Mouse (Mus musculus) lung, postnatal 0 days (tissue): ENCODE data around the gene Smbd1. TPM values are rescaled to one million over a fixed set of nuclear protein-coding genes. Genes with fewer than 3 reads are reported as not detected.

Experiments
- ATAC-seq: fragments of 200-750 bp; cut with Nextera tagmentation; 2 replicates; pipeline ENCODE4 v1.8.0; 2017; ENCODE audit warnings: moderate library complexity
- DNase-seq: peaks from one replicate; pipeline ENCODE4 v3.0.0-alpha.2; 2016; ENCODE audit warnings: low spot score
- H3K27ac ChIP-seq: fragments of 300-500 bp; sonication (generic); 2 replicates; pipeline ENCODE4 v1.5.1; 2014; ENCODE audit warnings: antibody characterized with exemption, mild to moderate bottlenecking, low read length, mixed read lengths
- H3K27me3 ChIP-seq: fragments of 300-500 bp; sonication (generic); replicated peaks from 2 replicates; pipeline ENCODE4 v1.6.1; 2014; ENCODE audit warnings: low read length, mixed read lengths; ENCODE audit not compliant: insufficient read depth
- H3K36me3 ChIP-seq: fragments of 300-500 bp; sonication (generic); 2 replicates; pipeline ENCODE4 v1.6.1; 2014; ENCODE audit warnings: low read length, mixed read lengths; ENCODE audit not compliant: insufficient read depth
- H3K4me1 ChIP-seq: fragments of 300-500 bp; sonication (generic); 2 replicates; pipeline ENCODE4 v1.6.1; 2014; ENCODE audit warnings: antibody characterized with exemption, low read depth, low read length, mixed read lengths; ENCODE audit not compliant: insufficient read depth
- H3K4me2 ChIP-seq: fragments of 300-500 bp; sonication (generic); replicated peaks from 2 replicates; pipeline ENCODE4 v1.6.1; 2014; ENCODE audit warnings: low read depth, mild to moderate bottlenecking, low read length, moderate library complexity, mixed read lengths
- H3K4me3 ChIP-seq: fragments of 300-500 bp; sonication (generic); 2 replicates; pipeline ENCODE4 v1.5.1; 2014; ENCODE audit warnings: low read depth, low read length
- H3K9ac ChIP-seq: fragments of 300-500 bp; sonication (generic); replicated peaks from 2 replicates; pipeline ENCODE4 v1.6.1; 2014; ENCODE audit warnings: low read depth, mild to moderate bottlenecking
- H3K9me3 ChIP-seq: fragments of 300-500 bp; sonication (generic); 2 replicates; pipeline ENCODE4 v1.6.1; 2016; ENCODE audit warnings: low read length, mixed read lengths
- CTCF ChIP-seq: IDR thresholded peaks from 2 replicates; pipeline ENCODE4 v1.5.1; 2016; ENCODE audit warnings: antibody characterized with exemption, mild to moderate bottlenecking
- EP300 ChIP-seq: IDR thresholded peaks from 2 replicates; pipeline ENCODE4 v1.6.1; 2016; ENCODE audit warnings: antibody characterized with exemption, mild to moderate bottlenecking, control low read depth
- WGBS: fragments of 180-500 bp; shearing (Covaris S2); extraction: QIAGEN DNeasy Blood & Tissue Kit; methylation state at CpG from one replicate; pipeline ENCODE4 v1.1.7; 2014; 5-methylcytosine and 5-hydroxymethylcytosine counted together
- polyA plus RNA-seq: library from polyadenylated mRNA; unstranded; fragments of >200 nt; fragmentation: Nextera tagmentation; extraction: Ambion mirVana; gene quantifications from 2 replicates; pipeline ENCODE4 v1.2.1, GENCODE M21; 2015

Smbd1 gene
- polyA plus RNA-seq, 1 experiment from 2014 or later: 3.0 TPM

DNA sequence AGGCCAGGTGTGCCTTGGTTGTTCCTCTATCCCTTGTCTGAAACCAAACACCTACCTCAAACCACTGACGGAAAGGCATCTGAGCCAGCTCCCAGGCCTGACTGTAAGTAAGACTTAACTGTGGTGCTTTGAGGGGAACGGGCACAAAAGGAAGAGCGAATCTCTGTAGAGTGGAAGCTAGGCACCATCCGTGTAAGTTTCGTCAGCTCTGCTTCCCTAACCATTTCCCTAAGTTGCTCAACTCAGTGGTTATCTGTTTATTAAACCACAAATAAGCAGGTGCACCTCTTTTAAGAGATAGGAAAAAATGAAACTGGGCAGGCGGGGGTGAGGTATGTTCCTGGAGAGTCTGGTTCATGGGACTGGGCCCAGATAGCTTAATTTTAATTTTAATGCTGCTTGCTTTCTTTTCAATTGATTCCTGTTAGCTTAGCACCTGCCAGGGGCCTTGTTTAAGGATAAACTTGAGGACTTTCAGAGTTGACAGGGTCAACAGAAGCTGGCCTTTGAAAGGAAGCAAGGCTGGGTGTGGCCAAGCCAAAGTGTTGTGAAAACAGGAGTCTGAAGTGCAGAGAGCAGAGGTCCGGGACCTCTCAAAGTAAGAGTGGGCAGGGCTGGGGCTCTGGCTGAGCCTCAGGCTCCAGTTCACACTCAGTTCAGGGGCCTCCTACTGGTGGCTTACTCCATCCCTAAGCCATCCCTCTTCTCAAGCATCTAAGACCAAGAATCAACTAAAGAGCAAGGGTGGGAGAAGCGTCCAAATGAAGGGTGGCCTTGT is 2.7 kb downstream of the Smbd1 start:
- ATAC-seq (peak; percentile 88), DNase-seq (peak; percentile 92)
- TF ChIP-seq EP300: peak; percentile 44; the same call in 1 of the 2 replicates
- peak; percentile 50 for TF ChIP-seq CTCF

DNA sequence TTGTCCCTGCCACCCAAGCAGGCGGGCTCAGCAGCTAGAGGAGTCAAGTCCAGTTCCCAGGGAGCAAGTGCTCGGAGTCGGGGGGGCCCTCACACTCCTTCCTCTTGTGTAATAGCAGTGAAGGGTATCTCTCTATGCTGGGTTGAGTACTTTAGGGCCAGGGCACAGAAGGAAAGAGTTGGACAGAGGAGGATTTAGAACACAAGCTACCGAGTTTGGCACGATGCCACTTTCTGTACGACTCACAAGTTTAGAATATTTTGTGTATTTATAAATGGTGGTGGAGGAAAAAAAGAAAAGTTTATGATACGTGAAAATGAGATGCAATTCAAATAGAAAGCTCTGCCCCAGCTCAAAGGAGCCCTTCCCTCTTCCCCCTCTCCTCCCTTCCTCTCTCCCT is 5.1 kb downstream of the Smbd1 start:
- Histone ChIP-seq H3K27me3 (no peaks in the 10 kb centered on the region), H3K36me3 (no peaks in the 10 kb centered on the region), H3K27ac (no peak overlapping the region), H3K4me2 (no peak overlapping the region), H3K9ac (no peak overlapping the region), H3K4me1 (no peaks in the 10 kb centered on the region; the same call in 1 of the 2 replicates), H3K9me3 (no peaks in the 10 kb centered on the region), H3K4me3 (no peak overlapping the region)
- TF ChIP-seq CTCF: no peak
- TF ChIP-seq EP300: peak; percentile 40; the same call in 1 of the 2 replicates
- 39% methylated on average over 7 of the region's 7 CpGs for WGBS
- peak; percentile 69 for DNase-seq
- ATAC-seq: peak; percentile 43

More for the DNA sequence above, 2.7 kb downstream of the Smbd1 start:
- H3K27me3 ChIP-seq: no peaks in the 10 kb centered on the region
- H3K4me3 ChIP-seq: no peak overlapping the region
- H3K9me3 ChIP-seq: no peaks in the 10 kb centered on the region
- peak overlapping the region; percentile 45; the same call in 1 of the 2 replicates for H3K27ac ChIP-seq
- H3K9ac ChIP-seq: no peak overlapping the region
- H3K4me2 ChIP-seq: no peak overlapping the region
- no peaks in the 10 kb centered on the region; the same call in 1 of the 2 replicates for H3K4me1 ChIP-seq
- no peaks in the 10 kb centered on the region for H3K36me3 ChIP-seq
- 42% methylated on average over 8 of the region's 8 CpGs for WGBS

DNA sequence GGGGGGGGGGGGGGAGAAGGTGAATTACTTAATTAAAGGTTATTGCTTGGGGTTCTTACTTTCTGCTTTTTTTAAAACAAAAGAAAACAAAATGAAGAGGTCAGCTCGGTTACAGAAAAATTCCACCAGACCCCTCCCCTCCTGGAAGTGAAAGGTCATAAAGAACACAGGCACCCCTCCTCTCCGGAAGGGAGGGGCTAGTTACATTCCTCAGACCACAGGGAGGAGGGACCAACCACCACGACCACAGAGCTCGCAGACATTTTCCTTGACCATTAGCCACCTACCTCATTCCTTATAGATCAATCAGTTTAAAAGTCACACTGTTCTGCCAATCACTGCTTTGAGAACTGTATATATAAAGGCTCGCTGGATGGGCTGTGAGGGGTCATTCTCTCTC is 6.4 kb downstream of the Smbd1 start:
- Histone ChIP-seq H3K27me3 (no peaks in the 10 kb centered on the region), H3K4me1 (no peaks in the 10 kb centered on the region; the same call in 1 of the 2 replicates), H3K4me2 (no peak overlapping the region), H3K27ac (no peak overlapping the region; the same call in 1 of the 2 replicates), H3K36me3 (no peaks in the 10 kb centered on the region), H3K9ac (no peak overlapping the region), H3K4me3 (no peak overlapping the region), H3K9me3 (no peaks in the 10 kb centered on the region)
- 34% methylated on average over 5 of the region's 5 CpGs for WGBS
- DNase-seq: peak; percentile 36
- no peak for ATAC-seq
- TF ChIP-seq EP300: no peak
- TF ChIP-seq CTCF: no peak

DNA sequence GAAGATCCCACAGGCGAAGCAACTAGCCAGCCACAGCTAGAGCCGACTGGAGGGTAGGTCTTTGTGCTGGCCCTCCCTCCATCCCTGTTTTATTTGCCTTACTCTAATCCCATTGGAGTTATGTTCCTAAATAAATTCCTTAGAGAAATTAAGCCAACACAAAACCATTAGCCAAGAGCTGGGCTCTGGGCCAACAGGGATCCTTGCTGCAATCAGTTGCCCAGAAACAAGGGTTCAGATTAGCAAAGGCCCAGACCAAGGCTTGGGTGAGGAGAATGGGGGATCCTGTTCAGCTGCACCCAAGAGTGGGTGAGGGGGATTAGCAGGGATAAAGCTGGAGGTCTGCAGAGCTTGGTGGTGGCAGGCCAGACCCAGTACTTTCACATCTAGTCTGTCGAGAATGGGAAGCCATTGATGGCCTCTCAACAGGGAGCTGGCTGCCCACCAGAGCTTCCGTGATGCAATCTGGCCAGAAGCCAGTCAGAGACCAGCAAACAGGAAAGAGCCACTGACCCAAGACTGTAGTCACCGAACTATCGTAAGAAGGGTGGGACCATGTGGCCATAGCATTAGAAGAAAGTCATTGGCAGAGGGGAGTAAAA is 6.9 kb downstream of the Smbd1 start:
- peak overlapping the region; percentile 52 for H3K27ac ChIP-seq
- H3K4me3 ChIP-seq: no peak overlapping the region
- peak; percentile 65 for ATAC-seq
- H3K36me3 ChIP-seq: no peaks in the 10 kb centered on the region
- DNase-seq: peak; percentile 91
- no peaks in the 10 kb centered on the region; the same call in 1 of the 2 replicates for H3K4me1 ChIP-seq
- no peak overlapping the region for H3K9ac ChIP-seq
- no peaks in the 10 kb centered on the region for H3K27me3 ChIP-seq
- no peaks in the 10 kb centered on the region for H3K9me3 ChIP-seq
- TF ChIP-seq CTCF (no peak), EP300 (peak; percentile 63; the same call in 1 of the 2 replicates)
- H3K4me2 ChIP-seq: no peak overlapping the region
- 8% methylated on average over 6 of the region's 6 CpGs for WGBS

DNA sequence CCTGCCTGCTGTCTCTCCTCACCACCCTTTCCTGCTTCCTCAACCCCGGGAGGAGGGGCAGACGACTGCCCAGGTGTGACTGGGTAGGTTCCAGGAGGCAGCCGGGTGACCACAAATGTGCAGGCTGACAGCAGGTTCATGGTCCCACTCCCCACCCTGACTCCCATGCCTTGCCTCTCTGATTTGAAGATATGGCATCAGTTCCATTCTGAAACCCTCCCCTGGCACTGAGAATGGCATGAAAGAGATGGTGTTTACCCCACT is 12.9 kb downstream of the Smbd1 start, which contains the start of gene Muc20:
Muc20 (minus strand) TSS at position 10 of the 264 bp plus-strand sequence.
- no peaks in the 10 kb centered on the region for H3K27me3 ChIP-seq
- H3K4me1 ChIP-seq: no peaks in the 10 kb centered on the region
- H3K9me3 ChIP-seq: no peaks in the 10 kb centered on the region
- WGBS: 47% methylated on average over 3 of the region's 3 CpGs
- no peaks in the 10 kb centered on the region for H3K36me3 ChIP-seq
- H3K9ac ChIP-seq: no peak within 1 kb of the TSS
- TF ChIP-seq CTCF (no peak), EP300 (no peak)
- no peak within 1 kb of the TSS for H3K4me3 ChIP-seq
- no peak for ATAC-seq
- no peak for DNase-seq
- no peak within 1 kb of the TSS for H3K4me2 ChIP-seq
- H3K27ac ChIP-seq: no peak within 1 kb of the TSS

DNA sequence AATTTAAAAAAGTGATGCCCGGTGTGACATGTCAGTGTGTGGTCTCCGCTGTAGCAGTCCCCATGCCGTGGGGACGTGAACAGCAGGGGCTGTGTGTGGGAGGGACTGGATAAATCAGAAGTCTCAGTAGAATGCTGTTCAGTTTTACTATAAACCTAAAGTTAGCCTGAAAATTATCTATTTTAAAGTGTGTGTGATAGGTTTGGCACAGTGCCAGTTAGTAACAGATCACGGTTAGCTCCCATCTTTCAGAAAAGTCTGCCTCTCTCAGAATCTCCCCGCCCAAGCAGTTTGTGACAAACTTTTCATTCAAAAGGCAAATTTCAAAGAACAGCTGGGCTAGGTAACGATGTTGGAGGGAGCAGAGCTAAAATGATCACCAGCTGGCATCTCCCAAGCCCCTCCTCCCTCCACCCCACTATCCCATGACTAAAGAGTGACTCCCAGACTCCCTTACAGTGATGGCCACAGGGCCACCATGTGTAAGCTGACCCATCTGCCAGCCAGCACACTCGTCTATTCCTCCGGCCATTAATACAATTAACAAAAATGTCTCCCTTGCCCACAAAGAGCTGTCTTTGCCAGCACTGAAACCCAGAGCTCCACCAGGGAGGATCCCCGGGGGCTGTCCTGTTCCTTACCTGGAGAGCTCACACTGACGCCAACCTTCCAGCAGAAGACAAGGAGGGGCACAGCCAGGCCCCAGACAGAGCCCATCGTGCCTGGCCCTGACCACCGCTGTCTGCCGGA is 13.4 kb downstream of the Smbd1 start:
- Histone ChIP-seq H3K27me3 (no peaks in the 10 kb centered on the region), H3K4me3 (no peak overlapping the region), H3K4me1 (no peaks in the 10 kb centered on the region), H3K36me3 (no peaks in the 10 kb centered on the region), H3K9me3 (no peaks in the 10 kb centered on the region), H3K4me2 (no peak overlapping the region), H3K27ac (no peak overlapping the region), H3K9ac (no peak overlapping the region)
- DNase-seq (no peak), ATAC-seq (no peak)
- WGBS: 53% methylated on average over 14 of the region's 14 CpGs
- TF ChIP-seq EP300 (no peak), CTCF (no peak)
